Mouse (Mus musculus): ENCODE measurements around the gene Frmpd2. TPM values are rescaled to one million over a fixed set of nuclear protein-coding genes. Genes with fewer than 3 reads are reported as not detected.
"Not testable (repeated sequence)": the region's sequence is repeated elsewhere in the genome, so short reads cannot be mapped to it uniquely, and the experiment has no call there.

The Frmpd2 gene
- not detected in 2 replicates for total RNA-seq (2014; fragmentation: Nextera tagmentation)
- 0.11 TPM in 1 of 2 replicates, not detected in the other for total RNA-seq (2017)
- polyA plus RNA-seq (2012): not detected in 2 replicates

GRCm38 (mm10) chr14:33471331-33471730, at the start of gene Frmpd2:
Gene Frmpd2, plus strand, starts transcription at chr14:33471696.
- H3K9me3 ChIP-seq (replicated peaks): no peaks in the 10 kb centered on the region
- H3K27me3 ChIP-seq (ENCODE audit: insufficient read depth, low read length): 0 out of 2 replicates have a peak, but pooled peaks cover 2% of the 10 kb centered on the region
- DNase-seq (ENCODE audit: low spot score): no peak
- H3K36me3 ChIP-seq (replicated peaks): no peaks in the 10 kb centered on the region
- ATAC-seq (ENCODE audit: extremely low read depth, insufficient number of reproducible peaks, low FRiP score, poor library complexity, severe bottlenecking): no peak
- no peak within 1 kb of the TSS for H3K4me3 ChIP-seq (ENCODE audit: low read depth, low read length)
- H3K4me1 ChIP-seq (ENCODE audit: insufficient read depth, low read depth, low read length): no peaks in the 10 kb centered on the region
- TF ChIP-seq GATA2 (IDR thresholded peaks at IDR 0.05; ENCODE audit: borderline replicate concordance, low read depth, low read length) (no peak), TAL1 (conservative IDR thresholded peaks at IDR 0.05; ENCODE audit: low read depth, low read length) (no peak), GATA1 (IDR thresholded peaks at IDR 0.05; ENCODE audit: borderline replicate concordance, low read length) (no peak), CTCF (IDR thresholded peaks at IDR 0.05; ENCODE audit: low read depth, low read length) (no peak), POLR2AphosphoS5 (IDR thresholded peaks at IDR 0.05; ENCODE audit: insufficient replicate concordance, low read depth, low read length) (no peak)

GRCm38 (mm10) chr14:33423003-33423402, 48.5 kb upstream of the Frmpd2 start:
- ATAC-seq (ENCODE audit: extremely low read depth, insufficient number of reproducible peaks, low FRiP score, poor library complexity, severe bottlenecking) (no peak), DNase-seq (ENCODE audit: low spot score) (no peak)
- Histone ChIP-seq H3K36me3 (replicated peaks) (peaks cover 6% of the 10 kb centered on the region), H3K4me3 (ENCODE audit: low read depth, low read length) (no peak overlapping the region), H3K27me3 (ENCODE audit: insufficient read depth, low read length) (no peaks in the 10 kb centered on the region), H3K9me3 (replicated peaks) (peaks cover 9% of the 10 kb centered on the region), H3K4me1 (ENCODE audit: insufficient read depth, low read depth, low read length) (no peaks in the 10 kb centered on the region)
- TF ChIP-seq POLR2AphosphoS5 (IDR thresholded peaks at IDR 0.05; ENCODE audit: insufficient replicate concordance, low read depth, low read length) (no peak), GATA1 (IDR thresholded peaks at IDR 0.05; ENCODE audit: borderline replicate concordance, low read length) (no peak), CTCF (IDR thresholded peaks at IDR 0.05; ENCODE audit: low read depth, low read length) (no peak), TAL1 (conservative IDR thresholded peaks at IDR 0.05; ENCODE audit: low read depth, low read length) (no peak)

GRCm38 (mm10) chr14:33424124-33424523, 47.4 kb upstream of the Frmpd2 start:
- DNase-seq (ENCODE audit: low spot score) (no peak), ATAC-seq (ENCODE audit: extremely low read depth, insufficient number of reproducible peaks, low FRiP score, poor library complexity, severe bottlenecking) (no peak)
- H3K36me3 ChIP-seq (replicated peaks): peaks cover 6% of the 10 kb centered on the region
- no peaks in the 10 kb centered on the region for H3K4me1 ChIP-seq (ENCODE audit: insufficient read depth, low read depth, low read length)
- H3K27me3 ChIP-seq (ENCODE audit: insufficient read depth, low read length): no peaks in the 10 kb centered on the region
- peaks cover 9% of the 10 kb centered on the region for H3K9me3 ChIP-seq (replicated peaks)
- H3K4me3 ChIP-seq (ENCODE audit: low read depth, low read length): no peak overlapping the region
- TF ChIP-seq CTCF (IDR thresholded peaks at IDR 0.05; ENCODE audit: low read depth, low read length) (no peak), GATA1 (IDR thresholded peaks at IDR 0.05; ENCODE audit: borderline replicate concordance, low read length) (no peak), GATA2 (IDR thresholded peaks at IDR 0.05; ENCODE audit: borderline replicate concordance, low read depth, low read length) (no peak), POLR2AphosphoS5 (IDR thresholded peaks at IDR 0.05; ENCODE audit: insufficient replicate concordance, low read depth, low read length) (no peak), TAL1 (conservative IDR thresholded peaks at IDR 0.05; ENCODE audit: low read depth, low read length) (no peak)

GRCm38 (mm10) chr14:33432485-33432884, 39.0 kb upstream of the Frmpd2 start:
- Histone ChIP-seq H3K9me3 (replicated peaks) (peaks cover 19% of the 10 kb centered on the region), H3K36me3 (replicated peaks) (peaks cover 12% of the 10 kb centered on the region)
- not testable (repeated sequence) for DNase-seq (ENCODE audit: low spot score); ATAC-seq (ENCODE audit: extremely low read depth, insufficient number of reproducible peaks, low FRiP score, poor library complexity, severe bottlenecking); H3K4me3 ChIP-seq (ENCODE audit: low read depth, low read length); H3K27me3 ChIP-seq (ENCODE audit: insufficient read depth, low read length); H3K4me1 ChIP-seq (ENCODE audit: insufficient read depth, low read depth, low read length)

GRCm38 (mm10) chr14:33443780-33444179, 27.7 kb upstream of the Frmpd2 start:
- ATAC-seq (ENCODE audit: extremely low read depth, insufficient number of reproducible peaks, low FRiP score, poor library complexity, severe bottlenecking): no peak
- TF ChIP-seq GATA1 (IDR thresholded peaks at IDR 0.05; ENCODE audit: borderline replicate concordance, low read length): no peak
- TF ChIP-seq CTCF (IDR thresholded peaks at IDR 0.05; ENCODE audit: low read depth, low read length): no peak
- TF ChIP-seq GATA2 (IDR thresholded peaks at IDR 0.05; ENCODE audit: borderline replicate concordance, low read depth, low read length): no peak
- no peak for TF ChIP-seq TAL1 (conservative IDR thresholded peaks at IDR 0.05; ENCODE audit: low read depth, low read length)
- no peak for TF ChIP-seq POLR2AphosphoS5 (IDR thresholded peaks at IDR 0.05; ENCODE audit: insufficient replicate concordance, low read depth, low read length)
- Histone ChIP-seq H3K9me3 (replicated peaks) (no peaks in the 10 kb centered on the region), H3K4me1 (ENCODE audit: insufficient read depth, low read depth, low read length) (peaks cover 6% of the 10 kb centered on the region), H3K27me3 (ENCODE audit: insufficient read depth, low read length) (no peaks in the 10 kb centered on the region), H3K4me3 (ENCODE audit: low read depth, low read length) (no peak overlapping the region), H3K36me3 (replicated peaks) (peaks cover 3% of the 10 kb centered on the region)
- DNase-seq (ENCODE audit: low spot score): no peak

- H3K4me1 ChIP-seq (ENCODE audit: insufficient read depth, low read depth, low read length): peaks cover 6% of the 10 kb centered on the region
- H3K4me3 ChIP-seq (ENCODE audit: low read depth, low read length): peak overlapping the region; percentile 89
- ATAC-seq (ENCODE audit: extremely low read depth, insufficient number of reproducible peaks, low FRiP score, poor library complexity, severe bottlenecking) (no peak), DNase-seq (ENCODE audit: low spot score) (no peak)
- H3K9me3 ChIP-seq (replicated peaks): no peaks in the 10 kb centered on the region
- TF ChIP-seq GATA1 (IDR thresholded peaks at IDR 0.05; ENCODE audit: borderline replicate concordance, low read length) (no peak), POLR2AphosphoS5 (IDR thresholded peaks at IDR 0.05; ENCODE audit: insufficient replicate concordance, low read depth, low read length) (no peak), CTCF (IDR thresholded peaks at IDR 0.05; ENCODE audit: low read depth, low read length) (no peak), GATA2 (IDR thresholded peaks at IDR 0.05; ENCODE audit: borderline replicate concordance, low read depth, low read length) (no peak), TAL1 (conservative IDR thresholded peaks at IDR 0.05; ENCODE audit: low read depth, low read length) (no peak)
- no peaks in the 10 kb centered on the region for H3K36me3 ChIP-seq (replicated peaks)
- no peaks in the 10 kb centered on the region; the same call in 1 of the 2 replicates for H3K27me3 ChIP-seq (ENCODE audit: insufficient read depth, low read length)
These were observed 25.5 kb upstream of the Frmpd2 start for GRCm38 (mm10) chr14:33445962-33446361.
